Mouse (Mus musculus): ENCODE results near the gene Olfr313. TPM values are rescaled to one million over a fixed set of nuclear protein-coding genes. Genes with fewer than 3 reads are reported as not detected.
"Not testable (repeated sequence)": the region's sequence is repeated elsewhere in the genome, so short reads cannot be mapped to it uniquely, and the experiment has no call there.

The Olfr313 gene
- polyA plus RNA-seq, 1 experiment from 2014 or later: not detected

GRCm38 (mm10) chr11:58803871-58804270 lies 10.9 kb upstream of the Olfr313 start:
- no peaks in the 10 kb centered on the region for H3K27me3 ChIP-seq (ENCODE audit: poor library complexity, severe bottlenecking)
- no peak for DNase-seq (ENCODE audit: extremely low spot score, low spot score)
- H3K4me3 ChIP-seq: no peak overlapping the region
- H3K9me3 ChIP-seq: no peaks in the 10 kb centered on the region
- H3K4me1 ChIP-seq: peaks cover 17% of the 10 kb centered on the region
- H3K36me3 ChIP-seq (replicated peaks): no peaks in the 10 kb centered on the region
- 87% methylated on average over 4 of the region's 4 CpGs for WGBS
- no peak overlapping the region for H3K27ac ChIP-seq

GRCm38 (mm10) chr11:58804393-58804792 lies 10.4 kb upstream of the Olfr313 start:
- Histone ChIP-seq H3K36me3 (replicated peaks) (no peaks in the 10 kb centered on the region), H3K27ac (no peak overlapping the region), H3K4me1 (peaks cover 17% of the 10 kb centered on the region), H3K9me3 (no peaks in the 10 kb centered on the region), H3K4me3 (no peak overlapping the region), H3K27me3 (ENCODE audit: poor library complexity, severe bottlenecking) (no peaks in the 10 kb centered on the region)
- 89% methylated on average over 2 of the region's 2 CpGs for WGBS
- no peak for DNase-seq (ENCODE audit: extremely low spot score, low spot score)

- Histone ChIP-seq H3K9me3 (no peaks in the 10 kb centered on the region), H3K4me3 (no peak overlapping the region), H3K36me3 (replicated peaks) (no peaks in the 10 kb centered on the region), H3K27ac (no peak overlapping the region), H3K27me3 (ENCODE audit: poor library complexity, severe bottlenecking) (no peaks in the 10 kb centered on the region), H3K4me1 (no peaks in the 10 kb centered on the region)
- DNase-seq (ENCODE audit: extremely low spot score, low spot score): no peak
- WGBS: 11% methylated on average over 1 of the region's 1 CpGs
These were observed 2.8 kb upstream of the Olfr313 start for GRCm38 (mm10) chr11:58812001-58812400.

GRCm38 (mm10) chr11:58815676-58816075 lies 876 bp downstream of the Olfr313 start:
- no peak overlapping the region for H3K27ac ChIP-seq
- WGBS: 89% methylated on average over 1 of the region's 1 CpGs
- no peaks in the 10 kb centered on the region for H3K27me3 ChIP-seq (ENCODE audit: poor library complexity, severe bottlenecking)
- no peak overlapping the region for H3K4me3 ChIP-seq
- H3K4me1 ChIP-seq: no peaks in the 10 kb centered on the region
- DNase-seq (ENCODE audit: extremely low spot score, low spot score): no peak
- no peaks in the 10 kb centered on the region for H3K36me3 ChIP-seq (replicated peaks)
- H3K9me3 ChIP-seq: no peaks in the 10 kb centered on the region

GRCm38 (mm10) chr11:58828937-58829336 lies 14.1 kb downstream of the Olfr313 start, which contains the start of gene Olfr312:
Gene Olfr312 (plus strand): TSS chr11:58829237.
- H3K9me3 ChIP-seq; H3K36me3 ChIP-seq (replicated peaks); DNase-seq (ENCODE audit: extremely low spot score, low spot score); H3K4me1 ChIP-seq; H3K27me3 ChIP-seq (ENCODE audit: poor library complexity, severe bottlenecking); H3K4me3 ChIP-seq; H3K27ac ChIP-seq: not testable (repeated sequence)

- no peak overlapping the region for H3K4me3 ChIP-seq
- no peaks in the 10 kb centered on the region for H3K9me3 ChIP-seq
- no peak overlapping the region for H3K27ac ChIP-seq
- H3K36me3 ChIP-seq (replicated peaks): no peaks in the 10 kb centered on the region
- H3K4me1 ChIP-seq: no peaks in the 10 kb centered on the region
- no peaks in the 10 kb centered on the region for H3K27me3 ChIP-seq (ENCODE audit: poor library complexity, severe bottlenecking)
- 83% methylated on average over 3 of the region's 3 CpGs for WGBS
- DNase-seq (ENCODE audit: extremely low spot score, low spot score): no peak
These were observed 15.0 kb downstream of the Olfr313 start for GRCm38 (mm10) chr11:58829764-58830163.

GRCm38 (mm10) chr11:58832541-58832940 lies 17.7 kb downstream of the Olfr313 start:
- H3K27me3 ChIP-seq (ENCODE audit: poor library complexity, severe bottlenecking); H3K4me3 ChIP-seq: not testable (repeated sequence)
- WGBS: 77% methylated on average over 3 of the region's 3 CpGs

GRCm38 (mm10) chr11:58838951-58839350 lies 24.2 kb downstream of the Olfr313 start, which contains the start of gene Olfr311:
Gene Olfr311 (plus strand): TSS chr11:58839251.
- DNase-seq (ENCODE audit: extremely low spot score, low spot score); H3K9me3 ChIP-seq; H3K27me3 ChIP-seq (ENCODE audit: poor library complexity, severe bottlenecking); H3K27ac ChIP-seq; H3K36me3 ChIP-seq (replicated peaks); H3K4me3 ChIP-seq; H3K4me1 ChIP-seq: not testable (repeated sequence)

More at GRCm38 (mm10) chr11:58832541-58832940, 17.7 kb downstream of the Olfr313 start:
- not testable (repeated sequence) for H3K27ac ChIP-seq; DNase-seq (ENCODE audit: extremely low spot score, low spot score); H3K4me1 ChIP-seq; H3K9me3 ChIP-seq; H3K36me3 ChIP-seq (replicated peaks)

- no peaks in the 10 kb centered on the region for H3K27me3 ChIP-seq (ENCODE audit: poor library complexity, severe bottlenecking)
- peaks cover 24% of the 10 kb centered on the region for H3K36me3 ChIP-seq (replicated peaks)
- H3K4me1 ChIP-seq: peaks cover 13% of the 10 kb centered on the region
- H3K27ac ChIP-seq: peak within 1 kb of the TSS; percentile 87
- peak; percentile 87 for DNase-seq (ENCODE audit: extremely low spot score, low spot score)
- 0% methylated on average over 24 of the region's 24 CpGs for WGBS
- no peaks in the 10 kb centered on the region for H3K9me3 ChIP-seq
- peak within 1 kb of the TSS; percentile 87 for H3K4me3 ChIP-seq
These were observed 32.2 kb downstream of the Olfr313 start, which contains the start of gene Gm12258 for GRCm38 (mm10) chr11:58846919-58847461. Gene Gm12258 (plus strand): TSS chr11:58847158.

- 50% methylated on average over 9 of the region's 9 CpGs for WGBS
- DNase-seq (ENCODE audit: extremely low spot score, low spot score): no peak
These were observed 32.8 kb downstream of the Olfr313 start for GRCm38 (mm10) chr11:58847636-58848035.

GRCm38 (mm10) chr11:58849731-58850130 lies 34.9 kb downstream of the Olfr313 start:
- DNase-seq (ENCODE audit: extremely low spot score, low spot score): no peak
- Histone ChIP-seq H3K4me1 (peaks cover 13% of the 10 kb centered on the region), H3K27ac (no peak overlapping the region), H3K9me3 (no peaks in the 10 kb centered on the region), H3K36me3 (replicated peaks) (peaks cover 37% of the 10 kb centered on the region), H3K4me3 (no peak overlapping the region), H3K27me3 (ENCODE audit: poor library complexity, severe bottlenecking) (no peaks in the 10 kb centered on the region)
- WGBS: 74% methylated on average over 2 of the region's 2 CpGs

More at GRCm38 (mm10) chr11:58847636-58848035, 32.8 kb downstream of the Olfr313 start:
- H3K4me1 ChIP-seq: peaks cover 13% of the 10 kb centered on the region
- peak overlapping the region; percentile 87; the same call in 1 of the 2 replicates for H3K27ac ChIP-seq
- H3K9me3 ChIP-seq: no peaks in the 10 kb centered on the region
- H3K36me3 ChIP-seq (replicated peaks): peaks cover 30% of the 10 kb centered on the region
- peak overlapping the region; percentile 87 for H3K4me3 ChIP-seq
- no peaks in the 10 kb centered on the region for H3K27me3 ChIP-seq (ENCODE audit: poor library complexity, severe bottlenecking)

- 95% methylated on average over 8 of the region's 8 CpGs for WGBS
- H3K27me3 ChIP-seq (ENCODE audit: poor library complexity, severe bottlenecking): no peaks in the 10 kb centered on the region
- no peak overlapping the region for H3K4me3 ChIP-seq
- no peaks in the 10 kb centered on the region for H3K4me1 ChIP-seq
- H3K9me3 ChIP-seq: peaks cover 31% of the 10 kb centered on the region
- no peak for DNase-seq (ENCODE audit: extremely low spot score, low spot score)
- H3K36me3 ChIP-seq (replicated peaks): peaks cover 55% of the 10 kb centered on the region
- H3K27ac ChIP-seq: no peak overlapping the region
These were observed 45.9 kb downstream of the Olfr313 start for GRCm38 (mm10) chr11:58860744-58861143.

- 3% methylated on average over 37 of the region's 37 CpGs for WGBS
- Histone ChIP-seq H3K9me3 (no peaks in the 10 kb centered on the region), H3K36me3 (replicated peaks) (peaks cover 26% of the 10 kb centered on the region), H3K27me3 (ENCODE audit: poor library complexity, severe bottlenecking) (no peaks in the 10 kb centered on the region), H3K27ac (peak within 1 kb of the TSS; percentile 92), H3K4me3 (peak within 1 kb of the TSS; percentile 79), H3K4me1 (peaks cover 12% of the 10 kb centered on the region)
- DNase-seq (ENCODE audit: extremely low spot score, low spot score): peak; percentile 82
These were observed 52.5 kb downstream of the Olfr313 start, which contains the start of gene 2810021J22Rik for GRCm38 (mm10) chr11:58867039-58867953. Gene 2810021J22Rik (plus strand): TSS chr11:58867216.
